Mouse (Mus musculus) embryonic facial prominence, embryonic 11.5 days (tissue): ENCODE data around the gene Zfp710. TPM values are rescaled to one million over a fixed set of nuclear protein-coding genes. Genes with fewer than 3 reads are reported as not detected.
"Not testable (repeated sequence)": the region's sequence is repeated elsewhere in the genome, so short reads cannot be mapped to it uniquely, and the experiment has no call there.

Source experiments
- ATAC-seq: fragments of 200-750 bp; cut with Nextera tagmentation; replicated peaks from 2 replicates; pipeline ENCODE4 v1.8.0; 2017; ENCODE audit warnings: low read depth; ENCODE audit not compliant: insufficient number of reproducible peaks, low FRiP score, low TSS enrichment
- DNase-seq: peaks from one replicate; pipeline ENCODE4 v3.0.0-alpha.2; 2015; ENCODE audit warnings: low spot score
- H3K27ac ChIP-seq: fragments of 300-500 bp; sonication (generic); replicated peaks from 2 replicates; pipeline ENCODE4 v1.5.1; 2014; ENCODE audit warnings: mild to moderate bottlenecking, low read depth, low read length, control low read depth
- H3K27me3 ChIP-seq: fragments of 300-500 bp; sonication (generic); 2 replicates; pipeline ENCODE4 v1.6.1; 2014; ENCODE audit warnings: mild to moderate bottlenecking, low read length, moderate library complexity, mixed read lengths; ENCODE audit not compliant: control insufficient read depth, insufficient read depth
- H3K36me3 ChIP-seq: fragments of 300-500 bp; sonication (generic); replicated peaks from 2 replicates; pipeline ENCODE4 v1.6.1; 2014; ENCODE audit warnings: low read depth, mild to moderate bottlenecking, low read length, moderate library complexity, mixed read lengths; ENCODE audit not compliant: control insufficient read depth, insufficient read depth
- H3K4me1 ChIP-seq: fragments of 300-500 bp; sonication (generic); 2 replicates; pipeline ENCODE4 v1.6.1; 2014; ENCODE audit warnings: low read length, mixed read lengths; ENCODE audit not compliant: control insufficient read depth, insufficient read depth
- H3K4me2 ChIP-seq: fragments of 300-500 bp; sonication (generic); 2 replicates; pipeline ENCODE4 v1.6.1; 2014; ENCODE audit warnings: low read depth, mild to moderate bottlenecking, control low read depth, low read length, moderate library complexity
- H3K4me3 ChIP-seq: fragments of 300-500 bp; sonication (generic); 2 replicates; pipeline ENCODE4 v1.5.1; 2014; ENCODE audit warnings: low read depth, low read length, control low read depth
- H3K9ac ChIP-seq: fragments of 300-500 bp; sonication (generic); replicated peaks from 2 replicates; pipeline ENCODE4 v1.6.1; 2014; ENCODE audit warnings: mild to moderate bottlenecking, control low read depth, low read length
- H3K9me3 ChIP-seq: fragments of 300-500 bp; sonication (generic); replicated peaks from 2 replicates; pipeline ENCODE4 v1.6.1; 2016; ENCODE audit warnings: mild to moderate bottlenecking, low read length, inconsistent platforms, mixed read lengths; ENCODE audit not compliant: control insufficient read depth
- WGBS: fragments of 180-500 bp; shearing (Covaris S2); extraction: QIAGEN DNeasy Blood & Tissue Kit; methylation state at CpG from one replicate; pipeline ENCODE4 v1.1.7; 2014; 5-methylcytosine and 5-hydroxymethylcytosine counted together
- polyA plus RNA-seq: library from polyadenylated mRNA; unstranded; fragments of >200 nt; fragmentation: Nextera tagmentation; extraction: Ambion mirVana; gene quantifications from 2 replicates; pipeline ENCODE4 v1.2.1, GENCODE M21; 2014

Gene Zfp710
- polyA plus RNA-seq, result 16.4 and 17.8 TPM in 2 replicates

- peak within 1 kb of the TSS; percentile 90 for H3K27ac ChIP-seq
- no peaks in the 10 kb centered on the region for H3K9me3 ChIP-seq
- peak; percentile 77 for DNase-seq
- peak within 1 kb of the TSS; percentile 98 for H3K9ac ChIP-seq
- H3K4me1 ChIP-seq, result no peaks in the 10 kb centered on the region
- peak within 1 kb of the TSS; percentile 87 for H3K4me2 ChIP-seq
- ATAC-seq, result peak; percentile 79
- under 1% methylated on average over 42 of the region's 42 CpGs for WGBS
- peak within 1 kb of the TSS; percentile 87 for H3K4me3 ChIP-seq
- no peaks in the 10 kb centered on the region for H3K36me3 ChIP-seq
- no peaks in the 10 kb centered on the region for H3K27me3 ChIP-seq
These were observed at the start of gene Zfp710 for GRCm38 (mm10) chr7:80024521-80025390. Gene Zfp710, plus strand, starts transcription at chr7:80024814.

- no peaks in the 10 kb centered on the region for H3K36me3 ChIP-seq
- no peaks in the 10 kb centered on the region for H3K27me3 ChIP-seq
- DNase-seq (no peak), ATAC-seq (no peak)
- 92% methylated on average over 2 of the region's 2 CpGs for WGBS
- no peak overlapping the region for H3K4me2 ChIP-seq
- no peak overlapping the region for H3K9ac ChIP-seq
- no peaks in the 10 kb centered on the region for H3K4me1 ChIP-seq
- no peaks in the 10 kb centered on the region for H3K9me3 ChIP-seq
- no peak overlapping the region for H3K4me3 ChIP-seq
- no peak overlapping the region for H3K27ac ChIP-seq
These were observed 49.3 kb upstream of the Zfp710 start for GRCm38 (mm10) chr7:79975316-79975715.

GRCm38 (mm10) chr7:79986717-79987116 is 37.9 kb upstream of the Zfp710 start:
- H3K27me3 ChIP-seq, result no peaks in the 10 kb centered on the region
- 81% methylated on average over 7 of the region's 7 CpGs for WGBS
- no peak overlapping the region for H3K4me3 ChIP-seq
- no peaks in the 10 kb centered on the region for H3K9me3 ChIP-seq
- no peak overlapping the region for H3K27ac ChIP-seq
- DNase-seq (no peak), ATAC-seq (no peak)
- H3K4me2 ChIP-seq, result no peak overlapping the region
- H3K36me3 ChIP-seq, result no peaks in the 10 kb centered on the region
- no peaks in the 10 kb centered on the region for H3K4me1 ChIP-seq
- no peak overlapping the region for H3K9ac ChIP-seq

GRCm38 (mm10) chr7:79987745-79988144 is 36.9 kb upstream of the Zfp710 start:
- ATAC-seq, result no peak
- H3K36me3 ChIP-seq, result no peaks in the 10 kb centered on the region
- no peaks in the 10 kb centered on the region for H3K27me3 ChIP-seq

GRCm38 (mm10) chr7:79988466-79988865 is 36.1 kb upstream of the Zfp710 start:
- not testable (repeated sequence) for ATAC-seq, H3K36me3 ChIP-seq, H3K27ac ChIP-seq, H3K4me3 ChIP-seq, H3K27me3 ChIP-seq, H3K9ac ChIP-seq, DNase-seq, H3K4me1 ChIP-seq, H3K9me3 ChIP-seq, H3K4me2 ChIP-seq
- 94% methylated on average over 1 of the region's 1 CpGs for WGBS

More at GRCm38 (mm10) chr7:79987745-79988144, 36.9 kb upstream of the Zfp710 start:
- Histone ChIP-seq H3K4me1 (no peaks in the 10 kb centered on the region), H3K9ac (no peak overlapping the region), H3K4me3 (no peak overlapping the region), H3K27ac (no peak overlapping the region), H3K9me3 (no peaks in the 10 kb centered on the region), H3K4me2 (no peak overlapping the region)
- no peak for DNase-seq
- WGBS, result 56% methylated on average over 3 of the region's 3 CpGs

- Histone ChIP-seq H3K9ac (no peak overlapping the region), H3K27ac (no peak overlapping the region), H3K36me3 (no peaks in the 10 kb centered on the region), H3K4me2 (no peak overlapping the region), H3K4me1 (no peaks in the 10 kb centered on the region), H3K4me3 (no peak overlapping the region), H3K9me3 (no peaks in the 10 kb centered on the region), H3K27me3 (no peaks in the 10 kb centered on the region)
- ATAC-seq (no peak), DNase-seq (peak; percentile 51)
- 26% methylated on average over 8 of the region's 8 CpGs for WGBS
These were observed 30.1 kb upstream of the Zfp710 start for GRCm38 (mm10) chr7:79994476-79994875.

- no peaks in the 10 kb centered on the region for H3K4me1 ChIP-seq
- H3K36me3 ChIP-seq, result no peaks in the 10 kb centered on the region
- H3K4me3 ChIP-seq, result no peak overlapping the region
- no peaks in the 10 kb centered on the region for H3K27me3 ChIP-seq
- DNase-seq, result no peak
- H3K4me2 ChIP-seq, result no peak overlapping the region
- no peak overlapping the region for H3K27ac ChIP-seq
- no peak for ATAC-seq
- H3K9me3 ChIP-seq, result no peaks in the 10 kb centered on the region
- 87% methylated on average over 1 of the region's 1 CpGs for WGBS
- no peak overlapping the region for H3K9ac ChIP-seq
These were observed 26.9 kb upstream of the Zfp710 start for GRCm38 (mm10) chr7:79997761-79998160.

GRCm38 (mm10) chr7:80002353-80003055 is 22.1 kb upstream of the Zfp710 start:
- no peaks in the 10 kb centered on the region for H3K27me3 ChIP-seq
- H3K4me2 ChIP-seq, result no peak overlapping the region
- no peaks in the 10 kb centered on the region for H3K4me1 ChIP-seq
- DNase-seq (no peak), ATAC-seq (no peak)
- 85% methylated on average over 11 of the region's 11 CpGs for WGBS
- no peak overlapping the region for H3K4me3 ChIP-seq
- no peaks in the 10 kb centered on the region for H3K9me3 ChIP-seq
- H3K9ac ChIP-seq, result no peak overlapping the region
- H3K36me3 ChIP-seq, result no peaks in the 10 kb centered on the region
- no peak overlapping the region for H3K27ac ChIP-seq
